In the genomic region with DNA sequence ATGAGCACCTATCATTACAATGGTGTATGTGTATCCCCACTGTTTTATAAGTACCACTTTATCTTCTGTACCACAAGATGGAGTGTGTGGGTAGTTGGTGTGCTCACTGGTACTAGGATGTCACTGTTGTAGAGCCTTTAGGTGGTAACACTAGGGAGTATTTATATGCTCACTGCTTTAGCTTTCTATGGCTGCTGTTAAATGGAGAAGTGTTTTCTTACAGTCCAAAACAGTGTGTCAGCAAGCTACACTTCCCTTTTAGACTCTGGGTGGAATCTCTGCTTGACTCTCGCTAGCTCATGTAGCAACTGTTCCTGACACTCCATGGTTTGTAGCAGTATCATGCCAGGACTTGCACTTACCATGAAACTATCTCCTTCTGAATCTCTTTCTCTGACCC, we compare ENCODE assay signal across 24 mouse cellular contexts. TPM values are rescaled to one million over a fixed set of nuclear protein-coding genes. Genes with fewer than 3 reads are reported as not detected.
DNase-seq lines count a peak whose midpoint lies in the region; ATAC-seq and TF ChIP-seq lines count a peak whose summit lies in the region.
"Had no signal": no experiment of that assay in that cellular context is flagged by ENCODE, and none has a peak within 500 bp of the region (broad histone marks: within the 10 kb centered on the region; RNA-seq: fewer than 3 reads in every experiment).

No protein-coding gene starts in this region.

- no peaks in the 10 kb centered on the region for H3K27me3 ChIP-seq in intestine, postnatal 0 days (replicated peaks; ENCODE audit: control insufficient read depth, insufficient read depth, low read length)
- H3K27me3 ChIP-seq in intestine, embryonic 16.5 days (replicated peaks; ENCODE audit: control insufficient read depth, insufficient read depth, low read length): no peaks in the 10 kb centered on the region
- H3K27me3 ChIP-seq in liver, postnatal 0 days (ENCODE audit: insufficient read depth, low read length): no peaks in the 10 kb centered on the region
- no peaks in the 10 kb centered on the region for H3K27me3 ChIP-seq in liver, embryonic 11.5 days (replicated peaks; ENCODE audit: control insufficient read depth, insufficient read depth, low read length)
- H3K27me3 ChIP-seq: embryonic facial prominence, embryonic 13.5 days; forebrain, embryonic 12.5 days; heart, embryonic 15.5 days had no signal

- H3K27ac ChIP-seq in intestine, postnatal 0 days (ENCODE audit: low read depth, low read length): peak overlapping the region; percentile 80
- H3K27ac ChIP-seq in intestine, embryonic 16.5 days (ENCODE audit: low read length): no peak overlapping the region
- no peak overlapping the region for H3K27ac ChIP-seq in liver, postnatal 0 days (ENCODE audit: low read depth)
- no peak overlapping the region for H3K27ac ChIP-seq in liver, embryonic 11.5 days (ENCODE audit: low read depth, low read length)
- peak overlapping the region; percentile 88 for H3K27ac ChIP-seq in macrophage
- H3K27ac ChIP-seq: embryonic facial prominence, embryonic 13.5 days; forebrain, embryonic 12.5 days; heart, adult 2 months; heart, embryonic 15.5 days; hindbrain, embryonic 10.5 days had no signal

- H3K79me2 ChIP-seq in macrophage (ENCODE audit: inconsistent target): peaks cover 6% of the 10 kb centered on the region; the same call in 1 of the 2 replicates

- no peaks in the 10 kb centered on the region for H3K4me1 ChIP-seq in intestine, postnatal 0 days (replicated peaks; ENCODE audit: control insufficient read depth, insufficient read depth, low read length)
- H3K4me1 ChIP-seq in intestine, embryonic 16.5 days (ENCODE audit: control insufficient read depth, insufficient read depth, low read length): no peaks in the 10 kb centered on the region
- no peaks in the 10 kb centered on the region for H3K4me1 ChIP-seq in liver, postnatal 0 days (ENCODE audit: insufficient read depth)
- H3K4me1 ChIP-seq in liver, embryonic 11.5 days (replicated peaks; ENCODE audit: control insufficient read depth, insufficient read depth, low read length): no peaks in the 10 kb centered on the region
- H3K4me1 ChIP-seq: embryonic facial prominence, embryonic 13.5 days; forebrain, embryonic 12.5 days; heart, embryonic 15.5 days; hindbrain, embryonic 10.5 days had no signal

- H3K9me3 ChIP-seq in intestine, postnatal 0 days (ENCODE audit: control insufficient read depth): no peaks in the 10 kb centered on the region
- no peaks in the 10 kb centered on the region for H3K9me3 ChIP-seq in intestine, embryonic 16.5 days (ENCODE audit: control insufficient read depth, low read length)
- H3K9me3 ChIP-seq in liver, postnatal 0 days (ENCODE audit: low read length): no peaks in the 10 kb centered on the region
- H3K9me3 ChIP-seq in liver, embryonic 11.5 days (ENCODE audit: control insufficient read depth, low read length): no peaks in the 10 kb centered on the region
- H3K9me3 ChIP-seq: embryonic facial prominence, embryonic 13.5 days; forebrain, embryonic 12.5 days; G1E; heart, embryonic 15.5 days; hindbrain, embryonic 10.5 days had no signal

- no peak for ATAC-seq in intestine, postnatal 0 days
- ATAC-seq in intestine, embryonic 16.5 days: no peak
- ATAC-seq in liver, postnatal 0 days: peak; percentile 21; the same call in 1 of the 2 replicates
- no peak for ATAC-seq in liver, embryonic 11.5 days (replicated peaks; ENCODE audit: low FRiP score)
- ATAC-seq in neutrophil, adult 5-6 weeks (ENCODE audit: extremely low read depth, insufficient number of reproducible peaks, low FRiP score, poor library complexity, severe bottlenecking): peak; percentile 64; the same call in 1 of the 2 replicates
- ATAC-seq: CD4-positive, CD25-positive, alpha-beta regulatory T cell, adult 4 months; forebrain, embryonic 16.5 days had no signal

- no peak overlapping the region for H3K9ac ChIP-seq in intestine, postnatal 0 days (ENCODE audit: low read depth, low read length)
- no peak overlapping the region for H3K9ac ChIP-seq in intestine, embryonic 16.5 days (ENCODE audit: low read depth, low read length)
- H3K9ac ChIP-seq in liver, postnatal 0 days (replicated peaks): no peak overlapping the region
- no peak overlapping the region for H3K9ac ChIP-seq in liver, embryonic 11.5 days (ENCODE audit: low read depth, low read length)
- H3K9ac ChIP-seq: embryonic facial prominence, embryonic 13.5 days; forebrain, embryonic 12.5 days; heart, embryonic 15.5 days had no signal

- peaks cover 66% of the 10 kb centered on the region for H3K36me3 ChIP-seq in intestine, postnatal 0 days (ENCODE audit: control insufficient read depth, insufficient read depth)
- peaks cover 10% of the 10 kb centered on the region; the same call in 1 of the 2 replicates for H3K36me3 ChIP-seq in intestine, embryonic 16.5 days (ENCODE audit: control insufficient read depth, insufficient read depth, low read length)
- peaks cover 45% of the 10 kb centered on the region for H3K36me3 ChIP-seq in liver, postnatal 0 days (replicated peaks; ENCODE audit: insufficient read depth, low read length)
- peaks cover 32% of the 10 kb centered on the region for H3K36me3 ChIP-seq in liver, embryonic 11.5 days (ENCODE audit: control insufficient read depth, insufficient read depth, low read length)
- H3K36me3 ChIP-seq in macrophage (ENCODE audit: inconsistent target): peaks cover 54% of the 10 kb centered on the region

- 80% methylated on average over 1 of the region's 1 CpGs for WGBS in intestine, postnatal 0 days
- WGBS in intestine, embryonic 16.5 days: 91% methylated on average over 1 of the region's 1 CpGs
- WGBS in liver, postnatal 0 days (ENCODE audit: insufficient replicate concordance): 92% methylated on average over 1 of the region's 1 CpGs
- 91% methylated on average over 1 of the region's 1 CpGs for WGBS in liver, embryonic 11.5 days
- WGBS in macrophage (ENCODE audit: missing documents): 29% methylated on average over 1 of the region's 1 CpGs

- TF ChIP-seq EP300 in liver, postnatal 0 days (IDR thresholded peaks at IDR 0.05; ENCODE audit: low read depth): no peak

- no peak for DNase-seq in liver, postnatal 0 days
- no peak for DNase-seq in liver, embryonic 11.5 days (ENCODE audit: low spot score)
- no peak for DNase-seq in kidney, adult 18-20 months
- DNase-seq in thymus, postnatal 14 days: no peak
- DNase-seq: adrenal gland, postnatal 10 days; B cell, adult 2 months; cerebellum, adult 18-20 months; cerebellum, adult 9-11 months; cerebellum, postnatal 36 days; gastrocnemius, postnatal 10 days; heart, adult 2 months; heart, postnatal 14 days had no signal

- TF ChIP-seq CTCF in intestine, postnatal 0 days (IDR thresholded peaks at IDR 0.05; ENCODE audit: low read depth): 0 out of 2 replicates have a peak, but pooled peaks have one; percentile 19
- TF ChIP-seq CTCF in liver, postnatal 0 days (IDR thresholded peaks at IDR 0.05; ENCODE audit: low read depth): no peak

- H3K4me3 ChIP-seq in intestine, postnatal 0 days (ENCODE audit: low read depth, low read length): no peak overlapping the region
- no peak overlapping the region for H3K4me3 ChIP-seq in intestine, embryonic 16.5 days (ENCODE audit: low read length)
- no peak overlapping the region for H3K4me3 ChIP-seq in liver, postnatal 0 days (ENCODE audit: low read depth, low read length)
- no peak overlapping the region for H3K4me3 ChIP-seq in liver, embryonic 11.5 days (ENCODE audit: low read depth, low read length)
- H3K4me3 ChIP-seq in macrophage (ENCODE audit: inconsistent target): no peak overlapping the region
- H3K4me3 ChIP-seq: embryonic facial prominence, embryonic 13.5 days; forebrain, embryonic 12.5 days; heart, adult 2 months; heart, embryonic 15.5 days; hindbrain, embryonic 10.5 days had no signal

- no peak overlapping the region for H3K4me2 ChIP-seq in intestine, postnatal 0 days (replicated peaks; ENCODE audit: low read depth)
- no peak overlapping the region for H3K4me2 ChIP-seq in intestine, embryonic 16.5 days (ENCODE audit: low read depth, low read length)
- H3K4me2 ChIP-seq in liver, postnatal 0 days (ENCODE audit: low read depth, low read length): no peak overlapping the region
- no peak overlapping the region for H3K4me2 ChIP-seq in liver, embryonic 11.5 days
- H3K4me2 ChIP-seq: embryonic facial prominence, embryonic 13.5 days; forebrain, embryonic 12.5 days; heart, embryonic 11.5 days; heart, embryonic 15.5 days had no signal

RNA-seq across cellular contexts. Expression of a gene that starts 52.8 kb away (rescaled TPM):
- polyA plus RNA-seq in intestine, postnatal 0 days (2015; fragmentation: Nextera tagmentation; extraction: Ambion mirVana): 124 and 142 TPM in 2 replicates
- polyA plus RNA-seq in intestine, embryonic 16.5 days (2015; fragmentation: Nextera tagmentation; extraction: Ambion mirVana): 55.9 and 71.0 TPM in 2 replicates
- polyA plus RNA-seq in liver, postnatal 0 days (2015; fragmentation: Nextera tagmentation; extraction: Ambion mirVana): 22.7 and 23.9 TPM in 2 replicates
- 42.2 and 44.6 TPM in 2 replicates for polyA plus RNA-seq in liver, embryonic 11.5 days (2014; fragmentation: Nextera tagmentation; extraction: Ambion mirVana)
- 100 to 1,000 TPM in 18 of 26 experiments, 10 to 100 TPM in 8; 34.9 to 251 (median 128) TPM for total RNA-seq in macrophage (2018; cell fraction: chromatin; rRNA removed)
- total RNA-seq in macrophage (2018; cell fraction: cytosol; rRNA removed): 10 to 100 TPM; 47.4 to 89.8 (median 63.9) TPM
- total RNA-seq in macrophage (2018; cell fraction: nucleus; rRNA removed): 100 to 1,000 TPM in 16 of 26 experiments, 10 to 100 TPM in 10; 40.4 to 190 (median 110) TPM
- 46.8 to 70.3 TPM (median 57.8 TPM) in 3 replicates for polyA plus RNA-seq in macrophage (2018)
- total RNA-seq in neutrophil, adult 5-6 weeks (2017): 41.7 and 50.6 TPM in 2 replicates

Comparison
In these comparisons a context has a peak if more than half of its experiments do, and no peak if none do; other contexts are left out.
1. ATAC-seq: peak in liver, postnatal 0 days (single experiment) and neutrophil, adult 5-6 weeks (single experiment); none in intestine, postnatal 0 days (single experiment), intestine, embryonic 16.5 days (single experiment) and liver, embryonic 11.5 days (single experiment).
2. H3K27ac ChIP-seq: peak in intestine, postnatal 0 days (single experiment) and macrophage (single experiment); none in intestine, embryonic 16.5 days (single experiment), liver, postnatal 0 days (single experiment) and liver, embryonic 11.5 days (single experiment).